Mouse (Mus musculus) lung, adult 2 months (tissue): ENCODE measurements around the gene Sbk3.

Experiments used
- CTCF ChIP-seq: fragments of 200-500 bp; IDR thresholded peaks from 2 replicates; pipeline ENCODE4 v1.5.1; 2011; ENCODE audit warnings: mild to moderate bottlenecking, low read length, control low read depth; ENCODE audit not compliant: insufficient read depth
- POLR2A ChIP-seq: fragments of 200-500 bp; IDR thresholded peaks from 2 replicates; pipeline ENCODE4 v1.6.1; 2011; ENCODE audit warnings: low read depth, mild to moderate bottlenecking, control low read depth, low read length, borderline replicate concordance; ENCODE audit errors: extremely low read depth

GRCm38 (mm10) chr7:4975455-4975854, 4.5 kb upstream of the Sbk3 start:
- no peak for TF ChIP-seq POLR2A
- no peak for TF ChIP-seq CTCF
